Comparison of ENCODE assay signal across 15 mouse cellular contexts in the genomic region with DNA sequence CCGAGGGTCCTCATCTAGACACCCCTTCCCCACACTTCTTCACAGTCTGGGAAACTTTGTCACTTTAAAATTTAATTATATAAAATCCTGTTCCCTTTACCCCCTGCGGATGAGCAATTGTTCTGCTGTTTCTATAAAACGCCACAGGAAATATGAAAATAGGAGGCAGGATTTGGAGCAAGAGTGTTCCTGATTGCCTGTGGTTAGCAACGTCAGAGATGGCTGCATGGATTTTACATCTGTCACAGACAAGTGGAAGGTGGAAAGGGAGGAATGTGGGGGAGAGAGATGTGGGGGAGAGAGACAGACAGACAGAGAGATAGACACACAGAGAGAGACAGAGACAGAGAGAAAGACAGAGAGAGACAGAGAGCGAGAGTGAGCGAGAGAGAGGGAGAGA.
DNase-seq lines count a peak whose midpoint lies in the region; ATAC-seq and TF ChIP-seq lines count a peak whose summit lies in the region.
"Had no signal": no experiment of that assay in that cellular context is flagged by ENCODE, and none has a peak within 500 bp of the region (broad histone marks: within the 10 kb centered on the region; RNA-seq: fewer than 3 reads in every experiment).

No protein-coding gene starts in this region.

- H3K27ac ChIP-seq in heart, embryonic 11.5 days (ENCODE audit: low read depth, low read length): no peak overlapping the region
- H3K27ac ChIP-seq in layer of hippocampus, adult 2 months: peak overlapping the region; percentile 32; the same call in 1 of the 2 replicates
- peak overlapping the region; percentile 31; the same call in 1 of the 2 replicates for H3K27ac ChIP-seq in hindbrain, embryonic 16.5 days (ENCODE audit: low read depth, low read length)
- peak overlapping the region; percentile 18; the same call in 1 of the 2 replicates for H3K27ac ChIP-seq in midbrain, embryonic 15.5 days
- H3K27ac ChIP-seq: embryonic facial prominence, embryonic 12.5 days; kidney, postnatal 0 days; limb, embryonic 13.5 days; liver, embryonic 14.5 days had no signal

- H3K4me2 ChIP-seq in heart, embryonic 11.5 days: peak overlapping the region; percentile 23
- H3K4me2 ChIP-seq in hindbrain, embryonic 16.5 days (ENCODE audit: low read length): no peak overlapping the region; the same call in 1 of the 2 replicates
- H3K4me2 ChIP-seq in midbrain, embryonic 15.5 days: no peak overlapping the region
- H3K4me2 ChIP-seq: embryonic facial prominence, embryonic 12.5 days; limb, embryonic 13.5 days had no signal

- H3K9me3 ChIP-seq in heart, embryonic 11.5 days (replicated peaks; ENCODE audit: control insufficient read depth, low read length): no peaks in the 10 kb centered on the region
- no peaks in the 10 kb centered on the region for H3K9me3 ChIP-seq in hindbrain, embryonic 16.5 days (ENCODE audit: control insufficient read depth, low read length)
- no peaks in the 10 kb centered on the region for H3K9me3 ChIP-seq in midbrain, embryonic 15.5 days
- H3K9me3 ChIP-seq: embryonic facial prominence, embryonic 12.5 days; limb, embryonic 13.5 days had no signal

- no peaks in the 10 kb centered on the region for H3K36me3 ChIP-seq in heart, embryonic 11.5 days (ENCODE audit: control insufficient read depth, insufficient read depth, low read length)
- no peaks in the 10 kb centered on the region for H3K36me3 ChIP-seq in hindbrain, embryonic 16.5 days (ENCODE audit: control insufficient read depth, insufficient read depth, low read length)
- no peaks in the 10 kb centered on the region for H3K36me3 ChIP-seq in midbrain, embryonic 15.5 days (replicated peaks)
- H3K36me3 ChIP-seq: embryonic facial prominence, embryonic 12.5 days; limb, embryonic 13.5 days had no signal

- TF ChIP-seq CTCF in layer of hippocampus, adult 2 months (conservative IDR thresholded peaks at IDR 0.05): no peak

- H3K9ac ChIP-seq in heart, embryonic 11.5 days (ENCODE audit: low read depth, low read length): no peak overlapping the region
- H3K9ac ChIP-seq in hindbrain, embryonic 16.5 days (ENCODE audit: low read depth, low read length): no peak overlapping the region
- H3K9ac ChIP-seq in midbrain, embryonic 15.5 days: no peak overlapping the region
- H3K9ac ChIP-seq: embryonic facial prominence, embryonic 12.5 days; limb, embryonic 13.5 days; liver, embryonic 14.5 days had no signal

- 37% methylated on average over 6 of the region's 6 CpGs for WGBS in heart, embryonic 11.5 days (ENCODE audit: insufficient replicate concordance)
- WGBS in hindbrain, embryonic 16.5 days: 39% methylated on average over 6 of the region's 6 CpGs
- WGBS in midbrain, embryonic 15.5 days: 36% methylated on average over 6 of the region's 6 CpGs

- no peak for ATAC-seq in heart, embryonic 11.5 days (replicated peaks; ENCODE audit: insufficient number of reproducible peaks, low FRiP score, low TSS enrichment)
- no peak for ATAC-seq in hindbrain, embryonic 16.5 days
- no peak for ATAC-seq in midbrain, embryonic 15.5 days (replicated peaks)
- ATAC-seq: intestine, postnatal 0 days had no signal

- no peak for DNase-seq in heart, adult 9 months (ENCODE audit: low spot score in 2 of 2)
- DNase-seq in layer of hippocampus, adult 2 months (ENCODE audit: low spot score in 2 of 2): no peak
- no peak for DNase-seq in layer of hippocampus, postnatal 36 days
- no peak for DNase-seq in spleen, postnatal 14 days (ENCODE audit: low spot score in 2 of 2)
- DNase-seq: adrenal gland, postnatal 10 days; cerebellum, adult 18-20 months; heart, postnatal 10 days had no signal

- peaks cover 14% of the 10 kb centered on the region for H3K27me3 ChIP-seq in heart, embryonic 11.5 days (ENCODE audit: control insufficient read depth, insufficient read depth, low read length)
- H3K27me3 ChIP-seq in hindbrain, embryonic 16.5 days (replicated peaks; ENCODE audit: control insufficient read depth, insufficient read depth, low read length): no peaks in the 10 kb centered on the region
- no peaks in the 10 kb centered on the region for H3K27me3 ChIP-seq in midbrain, embryonic 15.5 days (replicated peaks)
- H3K27me3 ChIP-seq: embryonic facial prominence, embryonic 12.5 days had no signal

- H3K4me1 ChIP-seq in heart, embryonic 11.5 days (ENCODE audit: control insufficient read depth, insufficient read depth, low read length): peaks cover 17% of the 10 kb centered on the region
- peaks cover 14% of the 10 kb centered on the region for H3K4me1 ChIP-seq in hindbrain, embryonic 16.5 days (ENCODE audit: control insufficient read depth, insufficient read depth, low read depth, low read length)
- peaks cover 20% of the 10 kb centered on the region for H3K4me1 ChIP-seq in midbrain, embryonic 15.5 days

- H3K4me3 ChIP-seq in heart, embryonic 11.5 days (ENCODE audit: low read depth, low read length): no peak overlapping the region
- no peak overlapping the region for H3K4me3 ChIP-seq in layer of hippocampus, adult 2 months
- no peak overlapping the region for H3K4me3 ChIP-seq in hindbrain, embryonic 16.5 days (ENCODE audit: low read length)
- H3K4me3 ChIP-seq in midbrain, embryonic 15.5 days: no peak overlapping the region
- H3K4me3 ChIP-seq: embryonic facial prominence, embryonic 12.5 days; limb, embryonic 13.5 days had no signal
